Mouse (Mus musculus): ENCODE measurements around the gene Lbx2. TPM values are rescaled to one million over a fixed set of nuclear protein-coding genes. Genes with fewer than 3 reads are reported as not detected.

The Lbx2 gene
- total RNA-seq, 2 experiments from 2014 or later, result not detected

DNA sequence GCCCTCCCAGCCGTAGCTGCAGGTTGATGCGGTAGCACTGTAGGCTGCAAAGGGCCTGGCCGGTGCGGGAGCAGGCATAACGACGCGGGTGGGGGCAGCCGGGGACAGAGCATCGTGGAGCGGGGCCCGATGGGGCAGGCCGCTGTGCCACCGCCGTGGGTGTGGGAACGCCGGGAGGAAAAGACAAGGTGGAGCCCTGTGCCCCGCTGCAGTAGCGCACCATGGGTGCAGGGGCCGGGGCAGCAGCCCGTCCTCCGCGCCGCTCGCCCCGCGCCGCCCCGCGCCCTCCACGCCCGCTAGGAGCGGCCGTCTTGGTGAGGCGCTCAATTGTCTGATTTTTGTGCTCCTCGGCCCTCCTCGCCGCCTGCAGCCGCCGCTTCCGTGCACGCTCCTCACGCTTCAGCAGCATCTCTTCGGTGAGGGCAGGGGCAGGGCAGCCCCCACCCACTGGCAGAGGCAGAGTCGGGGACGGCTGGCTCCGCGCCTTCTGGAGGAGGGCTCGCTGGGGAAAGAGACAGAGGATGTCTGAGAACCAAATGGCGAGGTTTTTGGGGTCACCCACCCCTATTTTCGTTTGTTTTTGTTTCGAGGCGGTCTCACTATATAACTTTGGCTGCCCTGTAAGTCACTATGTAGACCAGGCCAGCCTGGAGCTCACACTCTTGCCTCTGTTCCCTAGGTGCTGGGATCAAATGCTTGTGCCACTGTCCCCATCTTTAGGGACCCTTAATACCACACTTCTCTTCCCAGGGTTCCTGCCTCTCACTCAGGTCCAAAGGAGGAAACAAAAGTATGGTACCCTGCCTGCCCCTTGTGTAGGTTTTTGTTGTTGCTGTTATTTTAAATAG lies 35.9 kb downstream of the Lbx2 start:
- intact Hi-C loops (cut with DNase I), result loop anchor here (5.0 kb wide), 1 partner anchor 35 kb away; the partner anchor contains the start of genes 1700003E16Rik and Wdr54
- DNase-seq (ENCODE audit: low spot score in 2 of 2), result peak in 1 of 2 experiments; percentile 66

GRCm38 (mm10) chr6:83122961-83123360 lies 36.8 kb downstream of the Lbx2 start:
- no peak for DNase-seq (ENCODE audit: low spot score in 2 of 2)
- intact Hi-C loops (cut with DNase I), result loop anchor here (5.0 kb wide), 1 partner anchor 34 kb away; the partner anchor contains the start of genes 1700003E16Rik and Wdr54

DNA sequence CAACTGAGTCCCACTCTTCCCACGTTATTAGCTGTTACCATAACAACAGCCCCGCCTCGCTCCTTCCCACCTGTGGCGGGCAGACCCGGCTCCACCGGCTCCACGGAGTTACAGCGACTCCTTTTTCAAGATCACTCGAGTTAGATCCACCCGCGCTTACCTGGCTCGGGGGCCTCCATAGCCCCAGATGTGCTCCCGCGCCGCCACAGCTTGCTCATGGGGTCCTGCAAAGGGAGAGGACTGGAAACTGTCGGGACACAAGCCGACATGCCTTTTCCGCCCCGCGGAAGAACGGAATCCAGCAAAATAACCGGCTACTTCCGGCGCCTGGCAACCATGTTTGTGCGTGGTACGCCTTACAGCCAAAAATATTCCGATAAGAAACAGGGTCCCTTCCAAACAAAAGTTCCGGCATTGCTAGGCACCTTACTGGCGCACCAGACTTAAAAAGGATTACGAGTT lies 38.7 kb downstream of the Lbx2 start:
- peak; percentile 87 to 90 for DNase-seq (ENCODE audit: low spot score in 2 of 2)
- intact Hi-C loops (cut with DNase I), result loop anchor here (5.0 kb wide), 1 partner anchor 32 kb away; the partner anchor contains the start of genes 1700003E16Rik and Wdr54

DNA sequence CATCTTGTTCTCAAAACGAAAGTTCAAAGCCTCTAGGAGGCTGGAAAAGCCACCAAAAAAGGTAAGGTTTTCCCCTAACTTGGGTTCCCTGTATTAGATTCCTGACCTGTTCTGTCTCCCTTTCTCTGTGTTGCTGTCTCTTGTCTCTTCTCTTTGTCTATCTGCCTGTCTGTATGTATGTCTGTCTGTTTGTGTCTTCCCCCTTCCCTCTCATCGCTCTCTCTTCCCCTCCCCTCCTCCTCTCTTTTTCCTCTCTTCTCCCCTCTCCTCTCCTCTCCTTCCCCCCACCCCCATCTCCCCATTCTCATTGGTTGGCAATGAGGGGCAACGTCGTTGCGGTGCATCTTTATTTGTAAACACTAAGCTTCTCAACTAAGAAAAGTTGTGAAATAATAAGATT lies 39.2 kb downstream of the Lbx2 start, which contains the start of gene Ino80b:
Ino80b (minus strand) TSS at position 101 of the 400 bp plus-strand sequence.
- intact Hi-C loops (cut with DNase I), result no loop called here
- no peak for DNase-seq (ENCODE audit: low spot score in 2 of 2)

DNA sequence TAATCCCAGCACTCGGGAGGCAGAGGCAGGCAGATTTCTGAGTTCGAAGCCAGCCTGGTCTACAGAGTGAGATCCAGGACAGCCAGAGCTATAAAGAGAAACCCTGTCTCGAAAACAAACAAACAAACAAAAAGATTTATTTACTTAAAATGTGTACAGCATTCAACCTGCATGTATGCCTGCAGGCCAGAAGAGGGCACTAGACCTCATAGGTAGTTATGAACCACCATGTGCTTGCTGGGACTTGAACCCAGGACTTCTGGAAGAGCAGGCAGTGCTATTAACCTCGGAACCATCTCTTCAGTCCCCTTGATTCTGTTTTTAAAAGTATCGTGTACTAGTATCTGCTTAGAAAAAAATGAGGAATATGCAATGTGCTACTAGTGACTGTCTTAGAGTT lies 41.3 kb downstream of the Lbx2 start:
- no peak for DNase-seq (ENCODE audit: low spot score in 2 of 2)
- intact Hi-C loops (cut with DNase I), result no loop called here

- intact Hi-C loops (cut with DNase I), result no loop called here
- no peak for DNase-seq (ENCODE audit: low spot score in 2 of 2)
These were observed 45.4 kb downstream of the Lbx2 start for GRCm38 (mm10) chr6:83131469-83132034.

- intact Hi-C loops (cut with DNase I), result no loop called here
- DNase-seq (ENCODE audit: low spot score in 2 of 2), result no peak
These were observed 46.2 kb downstream of the Lbx2 start for GRCm38 (mm10) chr6:83132176-83132919.

DNA sequence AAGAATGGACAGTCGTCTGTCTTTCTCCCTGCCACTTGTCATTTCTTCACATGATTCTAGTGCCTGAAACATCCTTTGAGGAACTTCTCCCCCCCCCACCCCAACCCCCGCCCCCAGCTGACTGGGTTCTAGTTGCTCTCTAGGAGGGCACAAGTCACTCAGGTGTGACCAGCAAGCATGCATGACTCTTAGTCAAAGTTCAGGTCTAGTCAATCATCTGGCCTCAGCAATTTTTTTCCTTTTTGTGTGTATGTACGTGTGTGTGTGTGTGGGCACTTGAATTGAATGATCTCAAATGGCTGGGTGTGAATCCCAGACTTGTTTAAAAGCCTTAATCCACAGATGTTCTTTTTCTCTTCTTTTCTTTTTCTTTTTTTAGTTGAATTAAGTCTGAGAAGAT lies 48.1 kb downstream of the Lbx2 start:
- intact Hi-C loops (cut with DNase I), result no loop called here
- no peak for DNase-seq (ENCODE audit: low spot score in 2 of 2)

GRCm38 (mm10) chr6:83134951-83135513 lies 48.9 kb downstream of the Lbx2 start, which contains the start of gene Rtkn:
Gene Rtkn, plus strand, starts transcription at chr6:83135463.
- no peak for DNase-seq (ENCODE audit: low spot score in 2 of 2)
- intact Hi-C loops (cut with DNase I), result no loop called here

- intact Hi-C loops (cut with DNase I), result no loop called here
- DNase-seq (ENCODE audit: low spot score in 2 of 2), result peak in 1 of 2 experiments; percentile 3
These were observed 49.5 kb downstream of the Lbx2 start for GRCm38 (mm10) chr6:83135571-83136161.

DNA sequence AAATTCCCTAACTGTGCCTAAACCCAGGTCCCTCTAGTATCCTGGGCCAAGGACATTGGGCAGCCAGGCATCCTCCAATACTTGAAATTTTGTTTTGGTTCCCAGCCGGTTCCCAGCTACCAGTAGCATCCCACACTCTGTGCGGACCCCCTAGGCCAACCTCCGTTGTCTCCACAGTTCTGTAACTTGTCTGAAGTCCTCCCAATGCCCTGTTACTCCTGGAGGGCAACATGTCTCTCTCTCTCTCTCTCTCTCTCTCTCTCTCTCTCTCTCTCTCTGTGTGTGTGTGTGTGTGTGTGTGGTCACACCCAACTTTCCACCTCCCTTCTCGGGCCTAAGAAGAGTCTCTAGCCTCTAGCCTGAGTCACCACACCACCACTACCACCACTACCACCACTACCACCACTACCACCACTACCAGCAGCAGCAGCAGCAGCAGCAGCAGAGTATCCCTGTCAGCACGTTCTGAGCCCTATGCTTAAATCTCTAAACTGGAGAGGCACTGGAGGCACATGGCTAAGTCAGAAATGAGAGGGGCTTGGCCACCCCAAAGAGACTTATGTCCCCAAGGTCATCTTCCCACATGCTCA lies 50.2 kb downstream of the Lbx2 start:
- no peak for DNase-seq (ENCODE audit: low spot score in 2 of 2)
- intact Hi-C loops (cut with DNase I), result no loop called here

GRCm38 (mm10) chr6:83136881-83137575 lies 50.9 kb downstream of the Lbx2 start:
- intact Hi-C loops (cut with DNase I), result no loop called here
- DNase-seq (ENCODE audit: low spot score in 2 of 2), result peak in 1 of 2 experiments; percentile 42

DNA sequence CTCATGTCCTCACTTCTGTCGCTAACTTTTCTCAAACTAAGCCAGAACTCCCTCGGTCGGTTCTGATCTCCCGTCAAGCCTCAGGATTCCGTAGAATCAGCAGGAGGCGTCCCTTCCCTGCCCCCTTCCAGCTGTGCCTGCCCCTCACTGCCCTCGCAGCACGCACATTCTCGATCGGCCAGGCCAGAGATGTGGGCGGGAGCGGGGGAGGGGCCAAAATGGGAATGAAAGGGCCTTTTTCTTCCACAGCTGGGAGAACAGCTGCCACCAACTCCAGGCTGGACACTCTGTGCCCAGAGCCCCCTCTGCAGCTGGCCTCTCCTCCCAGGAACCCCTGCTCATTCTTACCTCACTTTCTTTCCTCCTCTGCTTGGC lies 51.4 kb downstream of the Lbx2 start:
- peak; percentile 65 to 67 for DNase-seq (ENCODE audit: low spot score in 2 of 2)
- intact Hi-C loops (cut with DNase I), result no loop called here

Small RNAs within 50 kb of the gene (microRNA-seq; reads per million reads assigned to microRNA genes)
- gene Mir3470a (not detected), gene Mir7040 (not detected)

Other genes with a start within 250 kb of the Lbx2 start
- gene Sema4f, start 146.6 kb upstream of the Lbx2 start, total RNA-seq (2021), result 10 to 100 TPM; 37.2 to 39.0 TPM
- gene M1ap, start 139.5 kb upstream of the Lbx2 start, total RNA-seq (2021), result under 1 TPM in 1 of 2 experiments, not detected in 1; 0.22 TPM
- 1 to 10 TPM; 1.9 to 2.3 TPM for gene Dok1, start 52.9 kb upstream of the Lbx2 start, total RNA-seq (2021)
- gene Loxl3, start 52.2 kb upstream of the Lbx2 start, total RNA-seq (2021), result 1 to 10 TPM; 2.7 to 4.9 TPM
- 100 to 1,000 TPM; 112 to 131 TPM for gene Aup1, start 31.8 kb upstream of the Lbx2 start, total RNA-seq (2021)
- gene Htra2, start 31.1 kb upstream of the Lbx2 start, total RNA-seq (2021), result 10 to 100 TPM; 41.6 to 48.5 TPM
- under 1 TPM; 0.37 to 0.97 TPM for gene Dqx1, start 28.5 kb upstream of the Lbx2 start, total RNA-seq (2021)
- gene Tlx2, start 16.1 kb upstream of the Lbx2 start, total RNA-seq (2021), result not detected
- 10 to 100 TPM; 21.6 to 35.9 TPM for gene Pcgf1, start 8.5 kb upstream of the Lbx2 start, total RNA-seq (2021)
- 1 to 10 TPM; 5.1 to 9.0 TPM for gene Ccdc142, start 15.2 kb downstream of the Lbx2 start, total RNA-seq (2021)
- gene Gm42688, start 15.2 kb downstream of the Lbx2 start, total RNA-seq (2021), result 1 to 10 TPM; 5.3 to 5.9 TPM
- 10 to 100 TPM; 54.4 to 58.7 TPM for gene Mrpl53, start 22.7 kb downstream of the Lbx2 start, total RNA-seq (2021)
- 10 to 100 TPM; 29.4 to 30.0 TPM for gene Mogs, start 29.1 kb downstream of the Lbx2 start, total RNA-seq (2021)
- gene Wbp1, start 35.2 kb downstream of the Lbx2 start, total RNA-seq (2021), result 10 to 100 TPM; 33.5 to 46.6 TPM
- gene Ino80b, start 39.1 kb downstream of the Lbx2 start, total RNA-seq (2021), result 10 to 100 TPM; 20.5 to 26.0 TPM
- 100 to 1,000 TPM in 1 of 2 experiments, 10 to 100 TPM in 1; 88.7 to 105 TPM for gene Rtkn, start 49.1 kb downstream of the Lbx2 start, total RNA-seq (2021)
- 10 to 100 TPM; 29.1 to 31.3 TPM for gene Wdr54, start 70.0 kb downstream of the Lbx2 start, total RNA-seq (2021)
- gene 1700003E16Rik, start 70.0 kb downstream of the Lbx2 start, total RNA-seq (2021), result 10 to 100 TPM; 27.4 to 31.5 TPM
- 100 to 1,000 TPM; 373 to 386 TPM for gene Dctn1, start 79.6 kb downstream of the Lbx2 start, total RNA-seq (2021)
- under 1 TPM; 0.25 to 0.69 TPM for gene Slc4a5, start 133.5 kb downstream of the Lbx2 start, total RNA-seq (2021)
- gene Mthfd2, start 239.5 kb downstream of the Lbx2 start, total RNA-seq (2021), result 1 to 10 TPM; 4.6 to 6.2 TPM
- gene Mob1a, start 239.6 kb downstream of the Lbx2 start, total RNA-seq (2021), result 10 to 100 TPM; 19.0 to 20.8 TPM

Data from left cerebral cortex, postnatal 36 days (tissue).